In genomic region chr9:64537821-64538220, GRCm38 (mm10) we compare ENCODE assay signal across 19 mouse cellular contexts.
"Had no signal": no experiment of that assay in that cellular context is flagged by ENCODE, and none has a peak within 500 bp of the region (broad histone marks: within the 10 kb centered on the region; RNA-seq: fewer than 3 reads in every experiment).

No protein-coding gene starts in this region.

- H3K4me3 ChIP-seq: kidney, embryonic 15.5 days; left cerebral cortex, adult 2 months; liver, embryonic 13.5 days; midbrain, embryonic 12.5 days; myocyte; neural tube, embryonic 13.5 days had no signal

- H3K4me2 ChIP-seq: kidney, embryonic 15.5 days; liver, embryonic 13.5 days; midbrain, embryonic 12.5 days; neural tube, embryonic 13.5 days had no signal

- H3K27ac ChIP-seq: kidney, embryonic 15.5 days; left cerebral cortex, adult 2 months; liver, embryonic 13.5 days; midbrain, embryonic 12.5 days; neural tube, embryonic 13.5 days had no signal

- H3K36me3 ChIP-seq: kidney, embryonic 15.5 days; liver, embryonic 13.5 days; midbrain, embryonic 12.5 days; neural tube, embryonic 13.5 days had no signal

- ATAC-seq: midbrain, embryonic 16.5 days had no signal

- H3K27me3 ChIP-seq: liver, embryonic 13.5 days; midbrain, embryonic 12.5 days had no signal

- DNase-seq: kidney, postnatal 10 days; kidney, postnatal 36 days; layer of hippocampus, postnatal 36 days; liver, embryonic 13.5 days; lung, adult 2 months; lung, postnatal 14 days; lung, postnatal 4 days; retina, postnatal 1 day; right cerebral cortex, postnatal 25 days; spleen, adult 18-20 months; thymus, adult 18-20 months; thymus, postnatal 14 days; thymus, postnatal 4 days had no signal

- H3K9ac ChIP-seq: kidney, embryonic 15.5 days; liver, embryonic 13.5 days; midbrain, embryonic 12.5 days; neural tube, embryonic 13.5 days had no signal

- H3K9me3 ChIP-seq: kidney, embryonic 15.5 days; liver, embryonic 13.5 days; midbrain, embryonic 12.5 days; neural tube, embryonic 13.5 days had no signal
